Mouse (Mus musculus) cerebellum, postnatal 14 days (tissue): Measurements from ENCODE around the gene Igsf8.

Source experiments
- DNase-seq, 2 experiments: peaks; one replicate each; pipeline ENCODE4 v3.0.0; 2021; ENCODE audit warnings: mixed read lengths in 2 of 2

The Igsf8 gene

GRCm38 (mm10) chr1:172305153-172305552 is 43.7 kb downstream of the Igsf8 start:
- DNase-seq, result no peak

GRCm38 (mm10) chr1:172305635-172306034 is 44.2 kb downstream of the Igsf8 start:
- no peak for DNase-seq

- no peak for DNase-seq
Observed at GRCm38 (mm10) chr1:172306196-172306595, 44.8 kb downstream of the Igsf8 start.

GRCm38 (mm10) chr1:172306885-172307284 is 45.4 kb downstream of the Igsf8 start:
- DNase-seq, result peak in 1 of 2 experiments; percentile 25

GRCm38 (mm10) chr1:172307936-172308335 is 46.5 kb downstream of the Igsf8 start:
- no peak for DNase-seq

GRCm38 (mm10) chr1:172308409-172308808 is 47.0 kb downstream of the Igsf8 start:
- peak in 1 of 2 experiments; percentile 32 for DNase-seq

- DNase-seq, result peak; percentile 97 to 99
Observed at GRCm38 (mm10) chr1:172309699-172310398, 48.4 kb downstream of the Igsf8 start.

- DNase-seq, result peak; percentile 78 to 80
Observed at GRCm38 (mm10) chr1:172311248-172311906, 49.9 kb downstream of the Igsf8 start.

GRCm38 (mm10) chr1:172311921-172312767 is 50.7 kb downstream of the Igsf8 start:
- peak; percentile 92 to 93 for DNase-seq

GRCm38 (mm10) chr1:172312768-172313561 is 51.5 kb downstream of the Igsf8 start:
- peak; percentile 61 to 76 for DNase-seq

- no peak for DNase-seq
Observed at GRCm38 (mm10) chr1:172313613-172314411, 52.4 kb downstream of the Igsf8 start.

GRCm38 (mm10) chr1:172314911-172315310 is 53.5 kb downstream of the Igsf8 start:
- DNase-seq, result no peak

- peak; percentile 28 to 36 for DNase-seq
Observed at GRCm38 (mm10) chr1:172317431-172317830, 56.0 kb downstream of the Igsf8 start.

- peak; percentile 52 to 65 for DNase-seq
Observed at GRCm38 (mm10) chr1:172317946-172318345, 56.5 kb downstream of the Igsf8 start.

- peak in 1 of 2 experiments; percentile 51 for DNase-seq
Observed at GRCm38 (mm10) chr1:172318424-172319035, 57.1 kb downstream of the Igsf8 start.

GRCm38 (mm10) chr1:172319346-172319745 is 57.9 kb downstream of the Igsf8 start:
- peak; percentile 37 to 46 for DNase-seq

- peak; percentile 47 to 52 for DNase-seq
Observed at GRCm38 (mm10) chr1:172319921-172320411, 58.5 kb downstream of the Igsf8 start.

GRCm38 (mm10) chr1:172322725-172323124 is 61.3 kb downstream of the Igsf8 start:
- peak in 1 of 2 experiments; percentile 36 for DNase-seq

- no peak for DNase-seq
Observed at GRCm38 (mm10) chr1:172323298-172323697, 61.9 kb downstream of the Igsf8 start.

- no peak for DNase-seq
Observed at GRCm38 (mm10) chr1:172323801-172324359, 62.4 kb downstream of the Igsf8 start.
